Comparison of ENCODE assay signal across 14 mouse cellular contexts in genomic region chr5:138953986-138954385, GRCm38 (mm10). TPM values are rescaled to one million over a fixed set of nuclear protein-coding genes. Genes with fewer than 3 reads are reported as not detected.
"Had no signal": no experiment of that assay in that cellular context is flagged by ENCODE, and none has a peak within 500 bp of the region (broad histone marks: within the 10 kb centered on the region; RNA-seq: fewer than 3 reads in every experiment).

No protein-coding gene starts in this region.

- H3K4me2 ChIP-seq: kidney, embryonic 15.5 days; liver, embryonic 11.5 days; liver, embryonic 15.5 days; neural tube, embryonic 12.5 days had no signal

- H3K36me3 ChIP-seq: kidney, embryonic 15.5 days; liver, embryonic 15.5 days; midbrain, embryonic 10.5 days; neural tube, embryonic 12.5 days had no signal

- H3K27me3 ChIP-seq: neural tube, embryonic 12.5 days had no signal

- DNase-seq: kidney, postnatal 14 days; lung, adult 2 months; lung, postnatal 36 days; thymus, postnatal 4 days had no signal

- ATAC-seq: lung, postnatal 0 days had no signal

- H3K4me1 ChIP-seq: liver, embryonic 15.5 days had no signal

- H3K27ac ChIP-seq: left cerebral cortex, adult 2 months; liver, embryonic 15.5 days; neural tube, embryonic 12.5 days; stomach, postnatal 0 days had no signal

- H3K9ac ChIP-seq: kidney, embryonic 15.5 days; liver, embryonic 15.5 days; neural tube, embryonic 12.5 days had no signal

- H3K9me3 ChIP-seq: kidney, embryonic 15.5 days; liver, embryonic 15.5 days; midbrain, embryonic 10.5 days; neural tube, embryonic 12.5 days had no signal

- H3K4me3 ChIP-seq: kidney, embryonic 15.5 days; left cerebral cortex, adult 2 months; liver, embryonic 15.5 days; midbrain, embryonic 10.5 days; myocyte; neural tube, embryonic 12.5 days had no signal

RNA-seq across cellular contexts. Expression of gene Pdgfa, which starts 43.2 kb away (rescaled TPM):
- total RNA-seq: neutrophil, adult 5-6 weeks had no signal
